Mouse (Mus musculus) embryonic facial prominence, embryonic 15.5 days (tissue): Measurements from ENCODE around the gene Polr3b. TPM values are rescaled to one million over a fixed set of nuclear protein-coding genes. Genes with fewer than 3 reads are reported as not detected.

Source experiments
- ATAC-seq: fragments of 200-750 bp; cut with Nextera tagmentation; 2 replicates; pipeline ENCODE4 v1.8.0; 2017; ENCODE audit warnings: low read depth, moderate TSS enrichment; ENCODE audit not compliant: insufficient number of reproducible peaks, low FRiP score, low TSS enrichment
- H3K27ac ChIP-seq: fragments of 300-500 bp; sonication (generic); replicated peaks from 2 replicates; pipeline ENCODE4 v1.5.1; 2015; ENCODE audit warnings: mild to moderate bottlenecking, inconsistent platforms
- H3K27me3 ChIP-seq: fragments of 300-500 bp; sonication (generic); 2 replicates; pipeline ENCODE4 v1.6.1; 2015; ENCODE audit warnings: inconsistent platforms
- H3K36me3 ChIP-seq: fragments of 300-500 bp; sonication (generic); 2 replicates; pipeline ENCODE4 v1.6.1; 2015; ENCODE audit warnings: mild to moderate bottlenecking, inconsistent platforms
- H3K4me1 ChIP-seq: fragments of 300-500 bp; sonication (generic); 2 replicates; pipeline ENCODE4 v1.6.1; 2015; ENCODE audit warnings: inconsistent platforms
- H3K4me2 ChIP-seq: fragments of 300-500 bp; sonication (generic); replicated peaks from 2 replicates; pipeline ENCODE4 v1.6.1; 2015; ENCODE audit warnings: mild to moderate bottlenecking, inconsistent platforms
- H3K4me3 ChIP-seq: fragments of 300-500 bp; sonication (generic); replicated peaks from 2 replicates; pipeline ENCODE4 v1.5.1; 2015; ENCODE audit warnings: mild to moderate bottlenecking, inconsistent platforms
- H3K9ac ChIP-seq: fragments of 300-500 bp; sonication (generic); 2 replicates; pipeline ENCODE4 v1.6.1; 2015; ENCODE audit warnings: inconsistent platforms
- H3K9me3 ChIP-seq: fragments of 300-500 bp; sonication (generic); replicated peaks from 2 replicates; pipeline ENCODE4 v1.6.1; 2016; ENCODE audit warnings: inconsistent platforms
- WGBS: fragments of 180-500 bp; shearing (Covaris S2); methylation state at CpG from one replicate; pipeline ENCODE4 v1.1.7; 2015; 5-methylcytosine and 5-hydroxymethylcytosine counted together
- polyA plus RNA-seq: library from polyadenylated mRNA; unstranded; fragments of >200 nt; fragmentation: Nextera tagmentation; extraction: Ambion mirVana; gene quantifications from 2 replicates; pipeline ENCODE4 v1.2.1, GENCODE M21; 2015

Polr3b gene
- polyA plus RNA-seq, 1 experiment from 2014 or later, result 12.7 TPM

DNA sequence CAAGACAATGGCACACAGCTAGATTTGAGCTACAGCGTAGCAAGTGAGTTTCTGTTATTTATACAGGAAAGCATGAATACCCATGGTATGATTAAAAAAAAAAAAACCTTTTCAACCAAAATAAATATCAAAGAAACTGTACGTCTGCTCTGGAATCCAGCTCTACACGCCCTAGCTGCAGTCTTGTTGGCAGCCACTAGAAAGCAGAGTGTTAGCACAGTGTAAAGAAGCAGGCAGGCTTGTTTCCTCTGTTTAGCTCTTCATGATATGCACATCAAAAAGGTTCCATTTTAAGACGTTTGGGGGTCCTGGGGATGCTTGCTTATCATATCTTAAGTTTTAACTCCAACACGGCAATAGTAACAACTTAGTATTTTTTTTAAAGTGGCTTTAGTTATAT, 89.8 kb downstream of the Polr3b start:
- Histone ChIP-seq H3K27ac (no peak overlapping the region), H3K9me3 (no peaks in the 10 kb centered on the region), H3K27me3 (no peaks in the 10 kb centered on the region), H3K4me3 (no peak overlapping the region), H3K4me2 (no peak overlapping the region), H3K36me3 (0 out of 2 replicates have a peak, but pooled peaks cover 8% of the 10 kb centered on the region), H3K4me1 (peaks cover 23% of the 10 kb centered on the region), H3K9ac (no peak overlapping the region)
- ATAC-seq, result no peak
- 52% methylated on average over 5 of the region's 5 CpGs for WGBS

DNA sequence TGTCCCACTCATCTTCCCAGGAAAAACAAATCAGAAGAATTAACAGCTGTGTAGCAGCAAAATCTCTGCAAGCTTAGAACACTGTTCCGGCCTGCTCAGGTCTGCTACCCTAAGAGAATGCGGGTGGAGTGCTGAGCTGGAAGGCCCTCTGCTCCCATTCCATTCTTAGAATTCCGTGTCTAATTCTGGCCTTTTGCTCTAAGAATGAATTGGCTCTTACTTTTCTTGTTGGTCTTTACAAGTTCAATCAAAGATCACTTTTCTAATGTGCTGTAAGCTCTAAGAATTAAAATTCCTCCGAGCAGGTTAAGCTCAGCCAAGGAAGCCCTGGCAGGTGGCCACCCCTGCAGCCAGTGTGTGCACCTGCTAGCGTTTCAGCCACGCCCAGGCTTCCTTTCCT, 90.4 kb downstream of the Polr3b start:
- no peak overlapping the region for H3K4me2 ChIP-seq
- peaks cover 23% of the 10 kb centered on the region for H3K4me1 ChIP-seq
- H3K27me3 ChIP-seq, result no peaks in the 10 kb centered on the region
- H3K9me3 ChIP-seq, result no peaks in the 10 kb centered on the region
- H3K4me3 ChIP-seq, result no peak overlapping the region
- H3K27ac ChIP-seq, result no peak overlapping the region
- WGBS, result 59% methylated on average over 6 of the region's 6 CpGs
- no peak; the same call in 1 of the 2 replicates for ATAC-seq
- H3K36me3 ChIP-seq, result 0 out of 2 replicates have a peak, but pooled peaks cover 8% of the 10 kb centered on the region
- no peak overlapping the region for H3K9ac ChIP-seq

DNA sequence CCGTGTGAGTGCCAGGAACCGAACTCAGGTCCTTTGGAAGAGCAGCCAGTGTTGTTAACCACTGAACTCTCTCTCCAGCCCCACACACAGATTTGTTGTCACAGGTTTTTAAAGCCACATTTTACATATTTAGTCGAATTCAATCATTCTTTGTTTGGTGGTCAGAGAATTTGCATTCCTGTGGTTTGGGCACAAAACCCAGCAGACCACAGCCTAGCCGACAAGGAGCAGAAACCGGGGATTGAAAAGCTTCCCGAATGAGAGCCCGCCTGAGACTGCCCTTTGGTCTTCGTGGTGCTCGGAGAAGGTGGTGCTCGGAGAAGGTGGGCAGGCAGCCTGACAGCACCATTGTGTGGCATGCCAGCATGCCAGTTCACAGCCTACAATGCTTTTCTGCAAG, 91.0 kb downstream of the Polr3b start:
- no peak for ATAC-seq
- no peak overlapping the region for H3K27ac ChIP-seq
- H3K4me2 ChIP-seq, result no peak overlapping the region
- no peak overlapping the region for H3K9ac ChIP-seq
- 64% methylated on average over 10 of the region's 10 CpGs for WGBS
- no peaks in the 10 kb centered on the region for H3K27me3 ChIP-seq
- H3K9me3 ChIP-seq, result no peaks in the 10 kb centered on the region
- H3K36me3 ChIP-seq, result 0 out of 2 replicates have a peak, but pooled peaks cover 8% of the 10 kb centered on the region
- no peak overlapping the region for H3K4me3 ChIP-seq
- H3K4me1 ChIP-seq, result peaks cover 23% of the 10 kb centered on the region

DNA sequence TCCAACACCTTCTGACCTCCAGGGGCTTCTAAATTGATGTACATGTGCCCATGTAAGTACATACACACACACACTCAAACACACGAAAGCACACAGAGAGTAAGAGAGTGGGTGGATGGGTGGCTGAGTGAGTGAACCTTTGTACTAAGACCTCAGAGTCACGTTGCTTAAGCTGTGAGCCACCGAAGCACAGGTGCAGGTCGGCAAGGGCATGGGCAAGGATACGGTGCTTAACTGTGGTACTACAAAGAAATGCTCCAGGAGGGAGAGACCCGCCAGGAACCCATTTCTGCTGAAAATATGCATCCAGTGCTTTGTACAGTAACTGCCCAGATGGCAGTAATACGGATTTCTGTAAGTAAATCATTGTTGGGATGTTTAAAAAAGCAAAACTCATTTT, 93.5 kb downstream of the Polr3b start:
- Histone ChIP-seq H3K4me1 (peaks cover 20% of the 10 kb centered on the region), H3K9me3 (no peaks in the 10 kb centered on the region), H3K9ac (no peak overlapping the region), H3K4me2 (no peak overlapping the region), H3K27me3 (no peaks in the 10 kb centered on the region), H3K27ac (no peak overlapping the region), H3K36me3 (0 out of 2 replicates have a peak, but pooled peaks cover 14% of the 10 kb centered on the region), H3K4me3 (no peak overlapping the region)
- WGBS, result 81% methylated on average over 7 of the region's 7 CpGs
- no peak for ATAC-seq

DNA sequence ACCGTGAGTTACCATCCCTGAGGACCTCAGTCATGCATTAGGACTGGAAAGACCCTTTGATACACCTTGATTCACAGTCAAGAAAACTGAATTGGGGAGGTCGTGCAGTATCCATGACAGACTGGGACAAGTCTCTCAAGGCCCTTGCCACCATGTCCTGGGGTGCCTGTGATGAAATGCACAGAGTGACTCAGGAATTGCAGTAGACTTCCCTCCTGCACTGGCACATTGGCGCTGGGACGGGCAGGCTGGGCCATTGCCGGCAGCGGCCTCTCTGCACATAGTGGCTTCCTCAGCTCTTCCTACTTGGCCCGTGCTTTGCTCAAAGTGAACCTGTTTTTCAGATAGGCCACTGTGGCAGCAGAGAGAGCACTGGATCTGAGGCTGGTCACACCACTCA, 94.5 kb downstream of the Polr3b start:
- H3K4me2 ChIP-seq, result no peak overlapping the region
- H3K9ac ChIP-seq, result no peak overlapping the region
- H3K4me1 ChIP-seq, result peaks cover 17% of the 10 kb centered on the region
- H3K36me3 ChIP-seq, result 0 out of 2 replicates have a peak, but pooled peaks cover 17% of the 10 kb centered on the region
- no peak overlapping the region for H3K27ac ChIP-seq
- no peak overlapping the region for H3K4me3 ChIP-seq
- WGBS, result 94% methylated on average over 7 of the region's 7 CpGs
- no peaks in the 10 kb centered on the region for H3K9me3 ChIP-seq
- no peaks in the 10 kb centered on the region for H3K27me3 ChIP-seq
- no peak for ATAC-seq

DNA sequence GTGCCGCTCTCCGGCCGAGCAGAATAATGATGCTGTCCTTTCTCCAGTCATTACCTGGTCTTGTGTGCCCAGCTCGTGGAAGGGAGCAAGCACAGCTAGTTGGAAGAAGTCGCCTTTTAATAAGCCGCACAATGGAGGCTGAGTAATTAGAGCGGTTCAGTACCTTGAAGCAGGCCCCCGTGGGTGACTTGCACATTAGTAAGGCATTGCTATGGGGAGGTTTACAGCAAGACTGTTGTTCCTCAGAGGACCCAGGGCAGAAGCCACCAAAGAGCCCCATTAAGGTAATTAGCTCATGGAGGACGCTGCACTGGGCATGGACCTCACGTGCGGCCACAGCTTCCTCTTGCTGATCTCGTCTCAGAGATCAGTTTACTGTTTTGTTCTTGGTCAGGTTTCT, 100.6 kb downstream of the Polr3b start:
- H3K4me1 ChIP-seq, result no peaks in the 10 kb centered on the region
- no peaks in the 10 kb centered on the region for H3K9me3 ChIP-seq
- H3K27me3 ChIP-seq, result no peaks in the 10 kb centered on the region
- H3K9ac ChIP-seq, result no peak overlapping the region
- WGBS, result 81% methylated on average over 12 of the region's 12 CpGs
- no peak overlapping the region for H3K4me2 ChIP-seq
- no peak for ATAC-seq
- peaks cover 31% of the 10 kb centered on the region; the same call in 1 of the 2 replicates for H3K36me3 ChIP-seq
- H3K27ac ChIP-seq, result no peak overlapping the region
- H3K4me3 ChIP-seq, result no peak overlapping the region

DNA sequence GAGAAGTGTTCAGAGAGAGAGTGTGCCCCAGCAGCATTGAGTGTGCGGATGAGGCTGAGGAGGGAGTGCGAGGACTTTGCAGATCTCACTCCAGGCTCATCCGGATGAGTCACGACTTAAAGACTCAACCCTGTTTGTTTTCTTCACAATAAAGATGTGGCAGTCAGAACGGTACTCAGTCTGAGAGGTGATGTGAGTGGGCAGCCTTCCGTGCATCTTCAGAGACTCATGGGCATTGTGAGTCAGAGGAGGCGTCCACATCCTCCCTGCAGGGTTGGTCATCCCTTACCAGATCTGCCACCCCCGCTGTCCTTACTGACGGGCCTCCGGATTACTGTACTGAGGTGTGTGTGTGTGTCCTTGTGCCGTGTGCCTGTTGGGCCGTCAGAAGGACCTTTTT, 104.9 kb downstream of the Polr3b start:
- Histone ChIP-seq H3K4me2 (no peak overlapping the region), H3K4me3 (no peak overlapping the region), H3K9ac (no peak overlapping the region), H3K27me3 (no peaks in the 10 kb centered on the region), H3K36me3 (peaks cover 21% of the 10 kb centered on the region; the same call in 1 of the 2 replicates), H3K4me1 (no peaks in the 10 kb centered on the region), H3K9me3 (no peaks in the 10 kb centered on the region), H3K27ac (no peak overlapping the region)
- no peak for ATAC-seq
- WGBS, result 90% methylated on average over 12 of the region's 12 CpGs

DNA sequence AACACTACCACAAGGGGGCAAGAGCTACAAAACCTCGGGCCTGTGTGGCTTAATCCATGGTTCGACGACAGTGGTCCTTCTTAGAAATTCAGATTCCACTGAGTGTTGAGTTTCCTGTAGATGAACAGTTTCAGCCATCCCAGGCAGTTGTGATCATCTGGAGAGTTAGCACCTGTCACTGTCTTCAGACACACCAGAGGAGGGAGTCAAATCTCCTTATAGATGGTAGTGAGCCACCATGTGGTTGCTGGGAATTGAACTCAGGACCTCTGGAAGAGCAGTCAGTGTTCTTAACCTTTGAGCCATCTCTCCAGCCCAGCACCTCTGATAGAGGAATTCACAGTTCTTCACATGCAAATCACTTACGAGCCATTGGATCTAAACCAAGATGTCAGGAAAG, 105.7 kb downstream of the Polr3b start:
- Histone ChIP-seq H3K27ac (no peak overlapping the region), H3K4me2 (no peak overlapping the region)

DNA sequence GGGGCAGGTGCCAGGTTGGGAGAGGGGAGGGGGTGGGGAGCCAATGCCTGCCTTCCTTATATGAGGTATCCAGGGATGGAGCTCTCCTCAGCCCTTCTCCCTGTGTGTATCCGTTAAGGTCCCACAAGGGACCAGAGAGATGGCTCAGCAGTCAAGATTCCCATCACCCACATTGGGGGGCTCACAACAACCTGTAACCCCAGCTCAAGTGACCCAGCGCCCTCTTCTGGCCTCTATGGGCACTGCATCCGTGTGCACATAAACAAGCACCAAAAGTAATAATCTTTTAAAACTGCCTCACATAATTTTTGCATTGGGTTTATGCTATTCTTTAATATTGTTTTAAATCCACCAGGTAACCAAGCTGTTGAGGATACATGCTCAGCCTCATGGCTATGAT, 108.0 kb downstream of the Polr3b start:
- ATAC-seq, result no peak
- Histone ChIP-seq H3K9me3 (no peaks in the 10 kb centered on the region), H3K4me3 (no peak overlapping the region), H3K4me2 (no peak overlapping the region), H3K27me3 (no peaks in the 10 kb centered on the region), H3K36me3 (peaks cover 18% of the 10 kb centered on the region; the same call in 1 of the 2 replicates), H3K4me1 (no peaks in the 10 kb centered on the region; the same call in 1 of the 2 replicates), H3K9ac (no peak overlapping the region), H3K27ac (no peak overlapping the region)
- 87% methylated on average over 3 of the region's 3 CpGs for WGBS

More for the DNA sequence above, 105.7 kb downstream of the Polr3b start:
- Histone ChIP-seq H3K27me3 (no peaks in the 10 kb centered on the region), H3K4me1 (no peaks in the 10 kb centered on the region), H3K4me3 (no peak overlapping the region), H3K9me3 (no peaks in the 10 kb centered on the region), H3K36me3 (peaks cover 21% of the 10 kb centered on the region; the same call in 1 of the 2 replicates), H3K9ac (no peak overlapping the region)
- 88% methylated on average over 4 of the region's 4 CpGs for WGBS
- ATAC-seq, result no peak

DNA sequence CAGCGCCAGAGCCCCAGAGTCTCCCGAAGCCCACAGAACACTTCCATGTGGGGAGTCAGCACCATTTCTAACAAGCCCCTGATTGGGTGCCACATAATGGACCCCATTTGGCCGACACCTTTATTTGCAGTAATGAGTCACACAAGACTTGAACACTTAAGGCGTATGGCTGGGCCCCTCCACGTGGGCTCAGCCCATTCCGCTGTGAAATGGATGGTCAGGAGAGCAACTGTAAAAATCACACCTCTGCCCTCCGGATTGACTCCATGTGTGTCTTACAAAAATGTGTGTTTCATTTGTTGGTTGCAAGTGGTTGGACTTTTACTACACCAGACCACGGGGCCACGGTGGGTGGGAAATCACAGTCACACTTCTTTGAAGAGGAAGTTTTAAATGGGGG, 108.9 kb downstream of the Polr3b start:
- no peak overlapping the region for H3K27ac ChIP-seq
- ATAC-seq, result no peak
- no peaks in the 10 kb centered on the region; the same call in 1 of the 2 replicates for H3K4me1 ChIP-seq
- H3K4me2 ChIP-seq, result no peak overlapping the region
- no peak overlapping the region for H3K4me3 ChIP-seq
- no peaks in the 10 kb centered on the region for H3K27me3 ChIP-seq
- no peaks in the 10 kb centered on the region for H3K9me3 ChIP-seq
- 71% methylated on average over 9 of the region's 9 CpGs for whole genome bisulfite sequencing
- H3K9ac ChIP-seq, result no peak overlapping the region
- H3K36me3 ChIP-seq, result peaks cover 10% of the 10 kb centered on the region; the same call in 1 of the 2 replicates

DNA sequence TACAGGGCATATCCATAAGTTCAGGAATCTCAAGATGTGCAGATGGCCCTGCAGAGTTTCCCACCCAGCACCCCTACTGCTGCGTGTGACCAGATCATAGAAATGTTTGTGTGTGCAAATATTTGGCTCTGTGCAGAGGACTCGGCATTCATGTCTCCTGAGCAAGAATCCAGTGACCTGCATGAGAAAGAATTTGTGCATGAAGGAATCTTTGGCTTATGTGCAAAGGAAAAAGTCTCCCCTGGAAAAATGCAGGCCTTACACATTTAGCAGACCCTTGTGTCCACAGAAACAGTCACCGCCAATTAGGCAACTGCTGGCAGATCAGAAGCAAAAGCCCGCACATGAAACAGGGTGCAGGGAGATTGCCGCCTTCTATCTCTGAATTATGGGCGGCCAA, 111.4 kb downstream of the Polr3b start:
- Histone ChIP-seq H3K4me2 (no peak overlapping the region), H3K9ac (no peak overlapping the region), H3K4me1 (no peaks in the 10 kb centered on the region; the same call in 1 of the 2 replicates), H3K27me3 (no peaks in the 10 kb centered on the region), H3K9me3 (no peaks in the 10 kb centered on the region), H3K27ac (no peak overlapping the region), H3K36me3 (no peaks in the 10 kb centered on the region), H3K4me3 (no peak overlapping the region)
- WGBS, result 47% methylated on average over 6 of the region's 6 CpGs
- no peak for ATAC-seq
